Mouse (Mus musculus): Measurements from ENCODE around the gene 3110040M04Rik.
"Not testable (repeated sequence)": the region's sequence is repeated elsewhere in the genome, so short reads cannot be mapped to it uniquely, and the experiment has no call there.

GRCm38 (mm10) chr1:151182266-151182665, 21.7 kb upstream of the 3110040M04Rik start, which contains the start of gene Gm47985:
- TF ChIP-seq CTCF (IDR thresholded peaks at IDR 0.05; ENCODE audit: extremely low read depth, insufficient read depth, insufficient read length, insufficient replicate concordance); POLR2A (IDR thresholded peaks at IDR 0.05; ENCODE audit: low read depth, low read length): not testable (repeated sequence)
